Mouse (Mus musculus) liver, embryonic 14.5 days (tissue): ENCODE results near the gene Dpp8.

Experiments
- CTCF ChIP-seq: IDR thresholded peaks from 2 replicates; pipeline ENCODE4 v1.5.1; 2016; ENCODE audit warnings: antibody characterized with exemption, low read depth, control low read depth
- EP300 ChIP-seq: IDR thresholded peaks from 2 replicates; pipeline ENCODE4 v1.6.1; 2016; ENCODE audit warnings: antibody characterized with exemption, low read depth

GRCm38 (mm10) chr9:65074251-65074650 is 42.0 kb downstream of the Dpp8 start:
- TF ChIP-seq CTCF (no peak), EP300 (no peak)
